Mouse (Mus musculus): ENCODE results near the gene Tbcel. TPM values are rescaled to one million over a fixed set of nuclear protein-coding genes. Genes with fewer than 3 reads are reported as not detected.
A peak's percentile ranks its signal among the peaks of the same experiment; 100 is the strongest.

Tbcel gene
- polyA plus RNA-seq, 1 experiment from 2014 or later = 13.0 TPM

GRCm38 (mm10) chr9:42496296-42496695, 11.3 kb downstream of the Tbcel start:
- no peak overlapping the region for H3K9ac ChIP-seq (ENCODE audit: low read depth, low read length)
- H3K4me1 ChIP-seq (ENCODE audit: control insufficient read depth, low read depth, low read length) = no peaks in the 10 kb centered on the region
- WGBS (ENCODE audit: insufficient replicate concordance) = 39% methylated on average over 2 of the region's 2 CpGs
- no peak overlapping the region for H3K27ac ChIP-seq (ENCODE audit: low read length)
- H3K4me2 ChIP-seq (ENCODE audit: low read depth, low read length) = no peak overlapping the region
- no peaks in the 10 kb centered on the region for H3K9me3 ChIP-seq (replicated peaks; ENCODE audit: control insufficient read depth, low read length)
- H3K27me3 ChIP-seq (ENCODE audit: control insufficient read depth, insufficient read depth, low read depth, low read length) = no peaks in the 10 kb centered on the region
- no peak for ATAC-seq (ENCODE audit: low read depth)
- no peak overlapping the region for H3K4me3 ChIP-seq (ENCODE audit: low read depth, low read length)
- H3K36me3 ChIP-seq (ENCODE audit: control insufficient read depth, insufficient read depth) = no peaks in the 10 kb centered on the region

- 66% methylated on average over 9 of the region's 9 CpGs for WGBS (ENCODE audit: insufficient replicate concordance)
- no peak overlapping the region for H3K4me3 ChIP-seq (ENCODE audit: low read depth, low read length)
- no peaks in the 10 kb centered on the region for H3K4me1 ChIP-seq (ENCODE audit: control insufficient read depth, low read depth, low read length)
- no peak for ATAC-seq (ENCODE audit: low read depth)
- H3K9ac ChIP-seq (ENCODE audit: low read depth, low read length) = no peak overlapping the region
- H3K4me2 ChIP-seq (ENCODE audit: low read depth, low read length) = no peak overlapping the region
- no peak overlapping the region for H3K27ac ChIP-seq (ENCODE audit: low read length)
- no peaks in the 10 kb centered on the region for H3K36me3 ChIP-seq (ENCODE audit: control insufficient read depth, insufficient read depth)
- no peaks in the 10 kb centered on the region for H3K9me3 ChIP-seq (replicated peaks; ENCODE audit: control insufficient read depth, low read length)
- no peaks in the 10 kb centered on the region for H3K27me3 ChIP-seq (ENCODE audit: control insufficient read depth, insufficient read depth, low read depth, low read length)
Measured at GRCm38 (mm10) chr9:42491780-42492179, 15.8 kb downstream of the Tbcel start.

GRCm38 (mm10) chr9:42490589-42491382, 16.8 kb downstream of the Tbcel start:
- H3K27me3 ChIP-seq (ENCODE audit: control insufficient read depth, insufficient read depth, low read depth, low read length) = no peaks in the 10 kb centered on the region
- no peak for ATAC-seq (ENCODE audit: low read depth)
- H3K4me3 ChIP-seq (ENCODE audit: low read depth, low read length) = no peak overlapping the region
- H3K4me2 ChIP-seq (ENCODE audit: low read depth, low read length) = no peak overlapping the region
- no peaks in the 10 kb centered on the region for H3K36me3 ChIP-seq (ENCODE audit: control insufficient read depth, insufficient read depth)
- 66% methylated on average over 16 of the region's 16 CpGs for WGBS (ENCODE audit: insufficient replicate concordance)
- no peak overlapping the region for H3K9ac ChIP-seq (ENCODE audit: low read depth, low read length)
- no peak overlapping the region for H3K27ac ChIP-seq (ENCODE audit: low read length)
- no peaks in the 10 kb centered on the region for H3K9me3 ChIP-seq (replicated peaks; ENCODE audit: control insufficient read depth, low read length)
- no peaks in the 10 kb centered on the region for H3K4me1 ChIP-seq (ENCODE audit: control insufficient read depth, low read depth, low read length)

- no peaks in the 10 kb centered on the region for H3K9me3 ChIP-seq (replicated peaks; ENCODE audit: control insufficient read depth, low read length)
- H3K4me2 ChIP-seq (ENCODE audit: low read depth, low read length) = no peak overlapping the region
- no peaks in the 10 kb centered on the region for H3K27me3 ChIP-seq (ENCODE audit: control insufficient read depth, insufficient read depth, low read depth, low read length)
- no peaks in the 10 kb centered on the region for H3K36me3 ChIP-seq (ENCODE audit: control insufficient read depth, insufficient read depth)
- H3K4me3 ChIP-seq (ENCODE audit: low read depth, low read length) = no peak overlapping the region
- no peak overlapping the region for H3K9ac ChIP-seq (ENCODE audit: low read depth, low read length)
- WGBS (ENCODE audit: insufficient replicate concordance) = 59% methylated on average over 1 of the region's 1 CpGs
- H3K4me1 ChIP-seq (ENCODE audit: control insufficient read depth, low read depth, low read length) = no peaks in the 10 kb centered on the region
- H3K27ac ChIP-seq (ENCODE audit: low read length) = no peak overlapping the region
- no peak for ATAC-seq (ENCODE audit: low read depth)
Measured at GRCm38 (mm10) chr9:42488071-42488470, 19.5 kb downstream of the Tbcel start.

- H3K9me3 ChIP-seq (replicated peaks; ENCODE audit: control insufficient read depth, low read length) = no peaks in the 10 kb centered on the region
- WGBS (ENCODE audit: insufficient replicate concordance) = 45% methylated on average over 4 of the region's 4 CpGs
- H3K4me1 ChIP-seq (ENCODE audit: control insufficient read depth, low read depth, low read length) = no peaks in the 10 kb centered on the region
- no peak overlapping the region for H3K27ac ChIP-seq (ENCODE audit: low read length)
- H3K36me3 ChIP-seq (ENCODE audit: control insufficient read depth, insufficient read depth) = no peaks in the 10 kb centered on the region
- H3K9ac ChIP-seq (ENCODE audit: low read depth, low read length) = no peak overlapping the region
- no peak overlapping the region for H3K4me2 ChIP-seq (ENCODE audit: low read depth, low read length)
- peak; percentile 63 for ATAC-seq (ENCODE audit: low read depth)
- no peaks in the 10 kb centered on the region for H3K27me3 ChIP-seq (ENCODE audit: control insufficient read depth, insufficient read depth, low read depth, low read length)
- no peak overlapping the region for H3K4me3 ChIP-seq (ENCODE audit: low read depth, low read length)
Measured at GRCm38 (mm10) chr9:42486913-42487312, 20.7 kb downstream of the Tbcel start.

GRCm38 (mm10) chr9:42484667-42485066, 22.9 kb downstream of the Tbcel start:
- H3K4me3 ChIP-seq (ENCODE audit: low read depth, low read length) = no peak overlapping the region
- 78% methylated on average over 1 of the region's 1 CpGs for WGBS (ENCODE audit: insufficient replicate concordance)
- H3K9me3 ChIP-seq (replicated peaks; ENCODE audit: control insufficient read depth, low read length) = no peaks in the 10 kb centered on the region
- no peaks in the 10 kb centered on the region for H3K36me3 ChIP-seq (ENCODE audit: control insufficient read depth, insufficient read depth)
- H3K4me1 ChIP-seq (ENCODE audit: control insufficient read depth, low read depth, low read length) = no peaks in the 10 kb centered on the region
- H3K4me2 ChIP-seq (ENCODE audit: low read depth, low read length) = no peak overlapping the region
- no peak overlapping the region for H3K27ac ChIP-seq (ENCODE audit: low read length)
- no peaks in the 10 kb centered on the region for H3K27me3 ChIP-seq (ENCODE audit: control insufficient read depth, insufficient read depth, low read depth, low read length)
- ATAC-seq (ENCODE audit: low read depth) = no peak
- H3K9ac ChIP-seq (ENCODE audit: low read depth, low read length) = no peak overlapping the region

- Histone ChIP-seq H3K9ac (ENCODE audit: low read depth, low read length) (no peak overlapping the region), H3K36me3 (ENCODE audit: control insufficient read depth, insufficient read depth) (no peaks in the 10 kb centered on the region), H3K27me3 (ENCODE audit: control insufficient read depth, insufficient read depth, low read depth, low read length) (no peaks in the 10 kb centered on the region), H3K9me3 (replicated peaks; ENCODE audit: control insufficient read depth, low read length) (no peaks in the 10 kb centered on the region), H3K4me2 (ENCODE audit: low read depth, low read length) (no peak overlapping the region), H3K27ac (ENCODE audit: low read length) (no peak overlapping the region), H3K4me1 (ENCODE audit: control insufficient read depth, low read depth, low read length) (no peaks in the 10 kb centered on the region), H3K4me3 (ENCODE audit: low read depth, low read length) (no peak overlapping the region)
- WGBS (ENCODE audit: insufficient replicate concordance) = 61% methylated on average over 1 of the region's 1 CpGs
- ATAC-seq (ENCODE audit: low read depth) = no peak
Measured at GRCm38 (mm10) chr9:42482944-42483343, 24.7 kb downstream of the Tbcel start.

- 66% methylated on average over 4 of the region's 4 CpGs for WGBS (ENCODE audit: insufficient replicate concordance)
- Histone ChIP-seq H3K36me3 (ENCODE audit: control insufficient read depth, insufficient read depth) (no peaks in the 10 kb centered on the region), H3K9me3 (replicated peaks; ENCODE audit: control insufficient read depth, low read length) (no peaks in the 10 kb centered on the region), H3K4me1 (ENCODE audit: control insufficient read depth, low read depth, low read length) (peaks cover 16% of the 10 kb centered on the region), H3K4me3 (ENCODE audit: low read depth, low read length) (no peak overlapping the region), H3K27ac (ENCODE audit: low read length) (no peak overlapping the region), H3K27me3 (ENCODE audit: control insufficient read depth, insufficient read depth, low read depth, low read length) (no peaks in the 10 kb centered on the region), H3K4me2 (ENCODE audit: low read depth, low read length) (no peak overlapping the region), H3K9ac (ENCODE audit: low read depth, low read length) (no peak overlapping the region)
- ATAC-seq (ENCODE audit: low read depth) = no peak
Measured at GRCm38 (mm10) chr9:42476166-42476565, 31.4 kb downstream of the Tbcel start.

- H3K9ac ChIP-seq (ENCODE audit: low read depth, low read length) = no peak overlapping the region
- H3K27me3 ChIP-seq (ENCODE audit: control insufficient read depth, insufficient read depth, low read depth, low read length) = no peaks in the 10 kb centered on the region
- no peak overlapping the region for H3K27ac ChIP-seq (ENCODE audit: low read length)
- no peak overlapping the region for H3K4me2 ChIP-seq (ENCODE audit: low read depth, low read length)
- 24% methylated on average over 8 of the region's 8 CpGs for WGBS (ENCODE audit: insufficient replicate concordance)
- peaks cover 22% of the 10 kb centered on the region for H3K4me1 ChIP-seq (ENCODE audit: control insufficient read depth, low read depth, low read length)
- no peaks in the 10 kb centered on the region for H3K9me3 ChIP-seq (replicated peaks; ENCODE audit: control insufficient read depth, low read length)
- ATAC-seq (ENCODE audit: low read depth) = peak; percentile 28
- H3K4me3 ChIP-seq (ENCODE audit: low read depth, low read length) = no peak overlapping the region
- H3K36me3 ChIP-seq (ENCODE audit: control insufficient read depth, insufficient read depth) = no peaks in the 10 kb centered on the region
Measured at GRCm38 (mm10) chr9:42474244-42474643, 33.4 kb downstream of the Tbcel start.

All from liver, embryonic 16.5 days (tissue).